Mouse (Mus musculus) brain, embryonic 14.5 days (tissue): Measurements from ENCODE around the gene Atp6v0a2.

Experiments used
- CTCF ChIP-seq: fragments of 200-500 bp; IDR thresholded peaks from 2 replicates; pipeline ENCODE4 v1.5.1; 2012; ENCODE audit warnings: inconsistent platforms, mild to moderate bottlenecking, moderate library complexity, borderline replicate concordance; ENCODE audit not compliant: insufficient read depth, insufficient read length; ENCODE audit errors: extremely low read depth
- POLR2A ChIP-seq: fragments of 200-500 bp; IDR thresholded peaks from 2 replicates; pipeline ENCODE4 v1.6.1; 2012; ENCODE audit warnings: mild to moderate bottlenecking, inconsistent platforms, borderline replicate concordance; ENCODE audit not compliant: poor library complexity, insufficient read depth, insufficient read length, severe bottlenecking; ENCODE audit errors: extremely low read depth

DNA sequence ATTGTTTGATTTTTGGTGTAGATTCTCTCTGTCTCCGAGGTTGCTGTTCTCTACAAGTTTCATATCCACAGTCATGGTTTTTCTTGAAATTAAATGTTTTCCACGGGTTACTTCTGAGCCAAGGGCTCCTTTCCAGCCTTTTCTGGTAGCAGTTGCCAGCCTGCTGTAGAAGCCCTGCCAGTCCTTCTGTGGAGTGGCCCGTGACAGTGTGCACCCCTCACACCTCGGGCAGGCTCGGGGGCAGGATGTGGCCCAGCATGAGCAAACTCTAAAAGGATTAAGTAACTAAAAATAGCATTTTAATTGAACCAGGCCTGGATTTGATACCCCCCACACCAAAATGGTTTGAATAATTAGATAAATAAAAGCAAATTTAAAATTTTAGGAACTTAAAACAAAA is 4.1 kb downstream of the Atp6v0a2 start:
- TF ChIP-seq CTCF (no peak), POLR2A (no peak)
